Mouse (Mus musculus): ENCODE data around the gene Tnpo1. TPM values are rescaled to one million over a fixed set of nuclear protein-coding genes. Genes with fewer than 3 reads are reported as not detected.
A peak's percentile ranks its signal among the peaks of the same experiment; 100 is the strongest.

Tnpo1 gene
- polyA plus RNA-seq, 1 experiment: 65.0 TPM

GRCm38 (mm10) chr13:98803699-98804098, 122.5 kb downstream of the Tnpo1 start:
- TF ChIP-seq POLR2A (IDR thresholded peaks at IDR 0.05; ENCODE audit: borderline replicate concordance, low read depth, low read length) (no peak), CTCF (IDR thresholded peaks at IDR 0.05; ENCODE audit: low read depth, low read length) (no peak)
- H3K4me1 ChIP-seq (ENCODE audit: control insufficient read depth, insufficient read depth, low read length): peaks cover 26% of the 10 kb centered on the region
- no peak overlapping the region for H3K4me3 ChIP-seq (ENCODE audit: insufficient read depth, low read length)
- 0 out of 2 replicates have a peak overlapping the region, but pooled peaks have one; percentile 4 for H3K27ac ChIP-seq (ENCODE audit: insufficient read depth, low read depth, low read length)

- peak overlapping the region; percentile 26; the same call in 1 of the 2 replicates for H3K27ac ChIP-seq (ENCODE audit: insufficient read depth, low read depth, low read length)
- peaks cover 21% of the 10 kb centered on the region for H3K4me1 ChIP-seq (ENCODE audit: control insufficient read depth, insufficient read depth, low read length)
- no peak for TF ChIP-seq POLR2A (IDR thresholded peaks at IDR 0.05; ENCODE audit: borderline replicate concordance, low read depth, low read length)
- no peak for TF ChIP-seq CTCF (IDR thresholded peaks at IDR 0.05; ENCODE audit: low read depth, low read length)
- no peak overlapping the region for H3K4me3 ChIP-seq (ENCODE audit: insufficient read depth, low read length)
Observed at GRCm38 (mm10) chr13:98802957-98803356, 123.2 kb downstream of the Tnpo1 start.

- Histone ChIP-seq H3K4me1 (ENCODE audit: control insufficient read depth, insufficient read depth, low read length) (no peaks in the 10 kb centered on the region), H3K4me3 (ENCODE audit: insufficient read depth, low read length) (no peak overlapping the region), H3K27ac (ENCODE audit: insufficient read depth, low read depth, low read length) (no peak overlapping the region)
- no peak for TF ChIP-seq CTCF (IDR thresholded peaks at IDR 0.05; ENCODE audit: low read depth, low read length)
Observed at GRCm38 (mm10) chr13:98795511-98795910, 130.7 kb downstream of the Tnpo1 start.

GRCm38 (mm10) chr13:98792864-98793263, 133.3 kb downstream of the Tnpo1 start:
- no peaks in the 10 kb centered on the region for H3K4me1 ChIP-seq (ENCODE audit: control insufficient read depth, insufficient read depth, low read length)
- no peak overlapping the region for H3K27ac ChIP-seq (ENCODE audit: insufficient read depth, low read depth, low read length)
- H3K4me3 ChIP-seq (ENCODE audit: insufficient read depth, low read length): no peak overlapping the region
- TF ChIP-seq POLR2A (IDR thresholded peaks at IDR 0.05; ENCODE audit: borderline replicate concordance, low read depth, low read length) (no peak), CTCF (IDR thresholded peaks at IDR 0.05; ENCODE audit: low read depth, low read length) (no peak)

- no peak for TF ChIP-seq CTCF (IDR thresholded peaks at IDR 0.05; ENCODE audit: low read depth, low read length)
- no peak for TF ChIP-seq POLR2A (IDR thresholded peaks at IDR 0.05; ENCODE audit: borderline replicate concordance, low read depth, low read length)
- Histone ChIP-seq H3K27ac (ENCODE audit: insufficient read depth, low read depth, low read length) (no peak overlapping the region), H3K4me1 (ENCODE audit: control insufficient read depth, insufficient read depth, low read length) (no peaks in the 10 kb centered on the region), H3K4me3 (ENCODE audit: insufficient read depth, low read length) (no peak overlapping the region)
Observed at GRCm38 (mm10) chr13:98791693-98792092, 134.5 kb downstream of the Tnpo1 start.

Other genes with a start within 250 kb of the Tnpo1 start
- gene Tmem171, start 231.6 kb downstream of the Tnpo1 start, polyA plus RNA-seq (2012; ENCODE audit: insufficient read depth, insufficient read length, missing spikeins): 16.9 and 17.5 TPM in 2 replicates
- 147 and 157 TPM in 2 replicates for gene Fcho2, start 110.9 kb downstream of the Tnpo1 start, polyA plus RNA-seq (2012; ENCODE audit: insufficient read depth, insufficient read length, missing spikeins)
- not detected in 2 replicates for gene 1700024P04Rik, start 58.2 kb upstream of the Tnpo1 start, polyA plus RNA-seq (2012; ENCODE audit: insufficient read depth, insufficient read length, missing spikeins)